Mouse (Mus musculus) bone marrow, adult 2 months (tissue): ENCODE results near the gene Rc3h2.

ENCODE experiments used
- CTCF ChIP-seq: fragments of 200-500 bp; IDR thresholded peaks from 2 replicates; pipeline ENCODE4 v1.5.1; 2011; ENCODE audit warnings: low read length, control low read depth; ENCODE audit not compliant: control insufficient read depth, insufficient read depth
- POLR2A ChIP-seq: fragments of 200-500 bp; IDR thresholded peaks from 2 replicates; pipeline ENCODE4 v1.6.1; 2011; ENCODE audit warnings: low read depth, mild to moderate bottlenecking, control low read depth, low read length, borderline replicate concordance; ENCODE audit not compliant: control insufficient read depth

- TF ChIP-seq CTCF (no peak), POLR2A (peak; percentile 69; the same call in 1 of the 2 replicates)
These were observed 29.1 kb upstream of the Rc3h2 start for GRCm38 (mm10) chr2:37451667-37452375.
